Mouse (Mus musculus) neural tube, embryonic 12.5 days (tissue): ENCODE measurements around the gene Mcu. TPM values are rescaled to one million over a fixed set of nuclear protein-coding genes. Genes with fewer than 3 reads are reported as not detected.

ENCODE experiments used
- ATAC-seq: fragments of 200-750 bp; cut with Nextera tagmentation; 2 replicates; pipeline ENCODE4 v1.8.0; 2017; ENCODE audit warnings: low read depth, mild to moderate bottlenecking, moderate TSS enrichment, moderate library complexity; ENCODE audit not compliant: low FRiP score
- H3K27ac ChIP-seq: fragments of 300-500 bp; sonication (generic); 2 replicates; pipeline ENCODE4 v1.5.1; 2016
- H3K27me3 ChIP-seq: fragments of 300-500 bp; sonication (generic); replicated peaks from 2 replicates; pipeline ENCODE4 v1.6.1; 2016; ENCODE audit warnings: mild to moderate bottlenecking
- H3K36me3 ChIP-seq: fragments of 300-500 bp; sonication (generic); 2 replicates; pipeline ENCODE4 v1.6.1; 2016; ENCODE audit warnings: mild to moderate bottlenecking
- H3K4me1 ChIP-seq: fragments of 300-500 bp; sonication (generic); 2 replicates; pipeline ENCODE4 v1.6.1; 2016
- H3K4me2 ChIP-seq: fragments of 300-500 bp; sonication (generic); replicated peaks from 2 replicates; pipeline ENCODE4 v1.6.1; 2016; ENCODE audit warnings: mild to moderate bottlenecking
- H3K4me3 ChIP-seq: fragments of 300-500 bp; sonication (generic); 2 replicates; pipeline ENCODE4 v1.5.1; 2016
- H3K9ac ChIP-seq: fragments of 300-500 bp; sonication (generic); 2 replicates; pipeline ENCODE4 v1.6.1; 2016; ENCODE audit warnings: mild to moderate bottlenecking
- H3K9me3 ChIP-seq: fragments of 300-500 bp; sonication (generic); 2 replicates; pipeline ENCODE4 v1.6.1; 2016; ENCODE audit warnings: mild to moderate bottlenecking
- WGBS: fragments of 180-500 bp; shearing (Covaris S2); methylation state at CpG from one replicate; pipeline ENCODE4 v1.1.7; 2016; 5-methylcytosine and 5-hydroxymethylcytosine counted together
- polyA plus RNA-seq: library from polyadenylated mRNA; unstranded; fragments of >200 nt; fragmentation: Nextera tagmentation; extraction: Ambion mirVana; gene quantifications from 2 replicates; pipeline ENCODE4 v1.2.1, GENCODE M21; 2016

Gene Mcu
- polyA plus RNA-seq, 1 experiment from 2014 or later: 26.5 TPM

- no peak for ATAC-seq
- no peaks in the 10 kb centered on the region for H3K36me3 ChIP-seq
- no peaks in the 10 kb centered on the region for H3K9me3 ChIP-seq
- no peak overlapping the region for H3K4me3 ChIP-seq
- H3K9ac ChIP-seq: no peak overlapping the region
- WGBS: 88% methylated on average over 2 of the region's 2 CpGs
- H3K27ac ChIP-seq: no peak overlapping the region
- H3K4me1 ChIP-seq: no peaks in the 10 kb centered on the region
- H3K27me3 ChIP-seq: no peaks in the 10 kb centered on the region
- H3K4me2 ChIP-seq: no peak overlapping the region
These were observed 19.6 kb upstream of the Mcu start for GRCm38 (mm10) chr10:59636048-59636447.

GRCm38 (mm10) chr10:59629506-59629782 lies 13.0 kb upstream of the Mcu start:
- 77% methylated on average over 4 of the region's 4 CpGs for WGBS
- no peaks in the 10 kb centered on the region for H3K9me3 ChIP-seq
- no peaks in the 10 kb centered on the region for H3K36me3 ChIP-seq
- no peaks in the 10 kb centered on the region for H3K27me3 ChIP-seq
- no peak overlapping the region for H3K9ac ChIP-seq
- ATAC-seq: no peak
- no peak overlapping the region for H3K4me3 ChIP-seq
- no peaks in the 10 kb centered on the region for H3K4me1 ChIP-seq
- H3K27ac ChIP-seq: no peak overlapping the region
- no peak overlapping the region for H3K4me2 ChIP-seq

GRCm38 (mm10) chr10:59628641-59629505 lies 12.4 kb upstream of the Mcu start:
- 72% methylated on average over 17 of the region's 17 CpGs for WGBS
- ATAC-seq: no peak
- H3K4me2 ChIP-seq: no peak overlapping the region
- H3K4me1 ChIP-seq: no peaks in the 10 kb centered on the region
- H3K4me3 ChIP-seq: no peak overlapping the region
- H3K9me3 ChIP-seq: no peaks in the 10 kb centered on the region
- no peak overlapping the region for H3K27ac ChIP-seq
- no peaks in the 10 kb centered on the region for H3K36me3 ChIP-seq
- H3K9ac ChIP-seq: no peak overlapping the region
- no peaks in the 10 kb centered on the region for H3K27me3 ChIP-seq

- Histone ChIP-seq H3K4me2 (no peak overlapping the region), H3K4me3 (no peak overlapping the region), H3K9ac (no peak overlapping the region), H3K9me3 (no peaks in the 10 kb centered on the region), H3K36me3 (no peaks in the 10 kb centered on the region), H3K27me3 (no peaks in the 10 kb centered on the region), H3K27ac (no peak overlapping the region), H3K4me1 (no peaks in the 10 kb centered on the region)
- WGBS: 77% methylated on average over 5 of the region's 5 CpGs
- no peak for ATAC-seq
These were observed 7.0 kb upstream of the Mcu start for GRCm38 (mm10) chr10:59623496-59623895.

- no peak overlapping the region for H3K4me2 ChIP-seq
- ATAC-seq: no peak
- H3K36me3 ChIP-seq: no peaks in the 10 kb centered on the region
- H3K27me3 ChIP-seq: no peaks in the 10 kb centered on the region
- no peaks in the 10 kb centered on the region for H3K9me3 ChIP-seq
- no peak overlapping the region for H3K27ac ChIP-seq
- 74% methylated on average over 10 of the region's 10 CpGs for WGBS
- no peak overlapping the region for H3K9ac ChIP-seq
- H3K4me1 ChIP-seq: no peaks in the 10 kb centered on the region
- H3K4me3 ChIP-seq: no peak overlapping the region
These were observed 4.9 kb upstream of the Mcu start for GRCm38 (mm10) chr10:59621355-59621754.

- no peak overlapping the region for H3K4me3 ChIP-seq
- H3K27me3 ChIP-seq: no peaks in the 10 kb centered on the region
- no peak for ATAC-seq
- H3K9me3 ChIP-seq: no peaks in the 10 kb centered on the region
- H3K4me1 ChIP-seq: peaks cover 8% of the 10 kb centered on the region
- no peak overlapping the region for H3K9ac ChIP-seq
- H3K4me2 ChIP-seq: no peak overlapping the region
- H3K36me3 ChIP-seq: no peaks in the 10 kb centered on the region
- WGBS: 90% methylated on average over 7 of the region's 7 CpGs
- H3K27ac ChIP-seq: no peak overlapping the region
These were observed 1.3 kb upstream of the Mcu start for GRCm38 (mm10) chr10:59617776-59618175.

- Histone ChIP-seq H3K27ac (peak within 1 kb of the TSS; percentile 87), H3K4me2 (peak within 1 kb of the TSS; percentile 86), H3K4me1 (peaks cover 8% of the 10 kb centered on the region), H3K4me3 (peak within 1 kb of the TSS; percentile 96), H3K9ac (peak within 1 kb of the TSS; percentile 97), H3K36me3 (no peaks in the 10 kb centered on the region), H3K9me3 (no peaks in the 10 kb centered on the region), H3K27me3 (no peaks in the 10 kb centered on the region)
- ATAC-seq: peak; percentile 86
- WGBS: under 1% methylated on average over 45 of the region's 51 CpGs
These were observed 441 bp downstream of the Mcu start, which contains the start of gene Gm10322 for GRCm38 (mm10) chr10:59615981-59616520. Gene Gm10322, plus strand, starts transcription at chr10:59616063.

GRCm38 (mm10) chr10:59615411-59615810 lies 1.1 kb downstream of the Mcu start:
- peak overlapping the region; percentile 86 for H3K4me2 ChIP-seq
- H3K27ac ChIP-seq: no peak overlapping the region
- H3K4me1 ChIP-seq: peaks cover 8% of the 10 kb centered on the region
- no peak for ATAC-seq
- peak overlapping the region; percentile 96 for H3K4me3 ChIP-seq
- no peaks in the 10 kb centered on the region for H3K9me3 ChIP-seq
- no peaks in the 10 kb centered on the region for H3K27me3 ChIP-seq
- H3K9ac ChIP-seq: peak overlapping the region; percentile 97
- H3K36me3 ChIP-seq: no peaks in the 10 kb centered on the region
- 40% methylated on average over 5 of the region's 5 CpGs for whole genome bisulfite sequencing

GRCm38 (mm10) chr10:59614141-59614540 lies 2.4 kb downstream of the Mcu start:
- H3K4me1 ChIP-seq: peaks cover 8% of the 10 kb centered on the region
- 78% methylated on average over 5 of the region's 5 CpGs for WGBS
- H3K27me3 ChIP-seq: no peaks in the 10 kb centered on the region
- no peak for ATAC-seq
- H3K9me3 ChIP-seq: no peaks in the 10 kb centered on the region
- no peak overlapping the region for H3K9ac ChIP-seq
- no peaks in the 10 kb centered on the region for H3K36me3 ChIP-seq
- no peak overlapping the region for H3K4me2 ChIP-seq
- H3K4me3 ChIP-seq: no peak overlapping the region
- no peak overlapping the region for H3K27ac ChIP-seq

GRCm38 (mm10) chr10:59613276-59613675 lies 3.2 kb downstream of the Mcu start:
- Histone ChIP-seq H3K4me2 (no peak overlapping the region), H3K36me3 (no peaks in the 10 kb centered on the region), H3K4me3 (no peak overlapping the region), H3K27ac (no peak overlapping the region), H3K9me3 (no peaks in the 10 kb centered on the region), H3K9ac (no peak overlapping the region), H3K27me3 (no peaks in the 10 kb centered on the region), H3K4me1 (peaks cover 8% of the 10 kb centered on the region)
- WGBS: 84% methylated on average over 5 of the region's 5 CpGs
- ATAC-seq: no peak

GRCm38 (mm10) chr10:59604879-59605464 lies 11.5 kb downstream of the Mcu start:
- no peaks in the 10 kb centered on the region for H3K4me1 ChIP-seq
- no peak overlapping the region for H3K4me3 ChIP-seq
- H3K36me3 ChIP-seq: no peaks in the 10 kb centered on the region
- H3K27me3 ChIP-seq: no peaks in the 10 kb centered on the region
- no peak for ATAC-seq
- no peak overlapping the region for H3K9ac ChIP-seq
- no peak overlapping the region for H3K4me2 ChIP-seq
- 86% methylated on average over 11 of the region's 11 CpGs for WGBS
- no peaks in the 10 kb centered on the region for H3K9me3 ChIP-seq
- no peak overlapping the region for H3K27ac ChIP-seq

GRCm38 (mm10) chr10:59603843-59604242 lies 12.6 kb downstream of the Mcu start:
- no peaks in the 10 kb centered on the region for H3K4me1 ChIP-seq
- no peak overlapping the region for H3K4me2 ChIP-seq
- no peaks in the 10 kb centered on the region for H3K9me3 ChIP-seq
- no peak for ATAC-seq
- H3K36me3 ChIP-seq: no peaks in the 10 kb centered on the region
- H3K4me3 ChIP-seq: no peak overlapping the region
- WGBS: 62% methylated on average over 5 of the region's 5 CpGs
- H3K27me3 ChIP-seq: no peaks in the 10 kb centered on the region
- H3K27ac ChIP-seq: no peak overlapping the region
- H3K9ac ChIP-seq: no peak overlapping the region
